Mouse (Mus musculus) erythroblast, embryonic 14.5 days (primary cell): ENCODE measurements around the gene Bud23. TPM values are rescaled to one million over a fixed set of nuclear protein-coding genes. Genes with fewer than 3 reads are reported as not detected.

Experiments used
- H3K27me3 ChIP-seq: 2 replicates; pipeline ENCODE4 v1.6.1; 2012; ENCODE audit warnings: inconsistent platforms; ENCODE audit not compliant: control insufficient read depth
- H3K36me3 ChIP-seq: 2 replicates; pipeline ENCODE4 v1.6.1; 2012; ENCODE audit warnings: mild to moderate bottlenecking, inconsistent platforms; ENCODE audit not compliant: control insufficient read depth
- H3K4me1 ChIP-seq: 2 replicates; pipeline ENCODE4 v1.6.1; 2012; ENCODE audit warnings: inconsistent platforms; ENCODE audit not compliant: control insufficient read depth
- H3K4me3 ChIP-seq: replicated peaks from 2 replicates; pipeline ENCODE3; 2012; ENCODE audit warnings: moderate library complexity, mild to moderate bottlenecking, inconsistent platforms
- H3K9me3 ChIP-seq: 2 replicates; pipeline ENCODE4 v1.6.1; 2012; ENCODE audit warnings: low read length, inconsistent platforms, mixed read lengths; ENCODE audit not compliant: control insufficient read depth
- GATA1 ChIP-seq: IDR thresholded peaks from 2 replicates; pipeline ENCODE4 v1.6.1; 2012; ENCODE audit warnings: low read length, inconsistent platforms, mixed read lengths
- TAL1 ChIP-seq: IDR thresholded peaks from 3 replicates; pipeline ENCODE4 v1.6.1; 2012; ENCODE audit warnings: low read length, inconsistent platforms, mixed read lengths
- polyA plus RNA-seq: library from polyadenylated mRNA; stranded (reverse); fragments of >175 nt; gene quantifications from 2 replicates; pipeline ENCODE4 v1.2.3, GENCODE M21; 2012

Gene Bud23
- polyA plus RNA-seq, 1 experiment: 12.3 TPM

DNA sequence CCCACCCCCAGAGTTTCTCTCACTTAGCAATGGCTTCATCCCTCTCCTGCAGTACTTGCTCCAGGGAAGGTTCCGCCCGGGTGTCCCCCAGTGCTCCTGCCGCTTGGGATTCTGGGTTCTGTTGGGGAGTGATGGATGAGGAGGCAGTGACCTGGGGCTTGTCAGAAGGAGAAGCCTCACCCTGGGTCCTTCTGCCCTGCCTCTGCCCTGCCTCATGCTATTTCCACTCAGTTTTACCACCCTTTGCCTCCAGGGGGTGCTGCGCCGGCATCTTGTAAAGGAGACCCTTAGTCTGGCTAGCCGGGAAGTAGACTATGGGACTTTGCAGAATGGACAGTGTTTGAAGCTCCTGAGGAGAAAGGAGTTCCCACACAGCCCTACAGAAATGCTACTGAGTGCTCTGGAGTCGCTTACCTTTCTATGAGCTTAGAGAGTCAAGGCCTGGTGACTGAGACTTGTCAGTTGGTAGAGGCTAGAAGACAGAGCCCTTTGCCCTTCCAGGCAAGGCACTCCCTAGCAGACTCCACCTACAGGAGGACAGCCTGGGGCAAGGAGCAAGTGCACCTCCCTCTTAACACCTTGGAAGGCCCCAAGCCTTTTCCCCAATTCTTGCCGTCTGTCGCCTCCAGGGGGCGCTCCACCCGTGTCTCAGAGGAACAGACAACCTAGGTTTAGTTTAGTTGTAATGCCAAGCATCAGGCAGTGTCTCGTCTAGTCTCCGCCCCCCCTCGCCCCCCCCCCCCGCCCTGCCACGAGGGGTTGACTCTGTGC is 51.9 kb downstream of the Bud23 start:
- peaks cover 11% of the 10 kb centered on the region for H3K36me3 ChIP-seq
- peaks cover 58% of the 10 kb centered on the region for H3K4me1 ChIP-seq
- peaks cover under 1% of the 10 kb centered on the region; the same call in 1 of the 2 replicates for H3K27me3 ChIP-seq
- H3K9me3 ChIP-seq: no peaks in the 10 kb centered on the region
- TF ChIP-seq TAL1: no peak
- TF ChIP-seq GATA1: no peak
- H3K4me3 ChIP-seq: no peak overlapping the region

- Histone ChIP-seq H3K4me1 (peaks cover 62% of the 10 kb centered on the region), H3K9me3 (no peaks in the 10 kb centered on the region), H3K27me3 (peaks cover 8% of the 10 kb centered on the region; the same call in 1 of the 2 replicates), H3K36me3 (peaks cover 11% of the 10 kb centered on the region), H3K4me3 (peak overlapping the region; percentile 16)
- TF ChIP-seq GATA1 (no peak), TAL1 (no peak)
Observed at GRCm38 (mm10) chr5:135011809-135012613, 52.7 kb downstream of the Bud23 start.

DNA sequence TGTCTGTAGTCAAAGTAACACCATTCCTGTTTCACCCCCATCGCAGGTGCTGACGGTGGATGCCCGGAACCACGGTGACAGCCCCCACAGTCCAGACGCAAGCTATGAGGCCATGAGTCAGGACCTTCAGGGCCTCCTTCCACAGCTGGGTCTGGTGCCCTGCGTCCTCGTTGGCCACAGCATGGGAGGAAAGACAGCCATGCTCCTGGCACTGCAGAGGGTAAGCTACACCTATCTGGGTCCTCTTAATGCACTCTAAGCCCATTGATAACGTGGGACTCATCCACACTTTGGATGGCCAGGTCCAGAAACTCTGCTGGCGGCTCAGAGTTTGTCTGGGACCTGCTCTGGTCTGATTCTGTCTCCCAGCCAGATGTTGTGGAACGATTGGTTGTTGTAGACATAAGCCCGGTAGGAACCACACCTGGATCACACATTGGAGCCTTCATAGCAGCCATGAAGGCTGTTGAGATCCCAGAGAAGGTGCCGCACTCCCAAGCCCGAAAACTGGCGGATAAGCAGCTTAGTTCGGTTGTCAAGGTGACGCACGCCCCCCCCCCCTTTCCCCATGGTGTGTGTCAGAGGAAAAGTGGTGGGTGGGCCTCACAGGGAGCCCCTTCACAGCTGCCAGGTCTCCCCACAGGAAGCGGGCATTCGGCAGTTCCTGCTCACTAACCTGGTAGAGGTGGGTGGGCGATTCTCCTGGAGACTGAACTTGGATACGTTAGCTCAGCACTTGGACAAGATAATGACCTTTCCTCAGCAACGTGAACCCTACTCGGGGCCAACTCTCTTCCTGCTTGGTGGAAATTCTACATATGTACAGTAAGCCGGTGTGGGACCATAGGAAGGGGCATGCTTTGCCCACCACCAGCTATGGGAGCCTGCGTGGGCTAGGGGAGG is 53.7 kb downstream of the Bud23 start:
- H3K4me1 ChIP-seq: peaks cover 62% of the 10 kb centered on the region
- TF ChIP-seq TAL1 (no peak), GATA1 (no peak)
- H3K4me3 ChIP-seq: no peak overlapping the region

GRCm38 (mm10) chr5:135010320-135010709 is 54.4 kb downstream of the Bud23 start:
- H3K4me1 ChIP-seq: peaks cover 59% of the 10 kb centered on the region

More for the DNA sequence above, 53.7 kb downstream of the Bud23 start:
- Histone ChIP-seq H3K9me3 (no peaks in the 10 kb centered on the region), H3K27me3 (peaks cover 11% of the 10 kb centered on the region), H3K36me3 (peaks cover 11% of the 10 kb centered on the region)

DNA sequence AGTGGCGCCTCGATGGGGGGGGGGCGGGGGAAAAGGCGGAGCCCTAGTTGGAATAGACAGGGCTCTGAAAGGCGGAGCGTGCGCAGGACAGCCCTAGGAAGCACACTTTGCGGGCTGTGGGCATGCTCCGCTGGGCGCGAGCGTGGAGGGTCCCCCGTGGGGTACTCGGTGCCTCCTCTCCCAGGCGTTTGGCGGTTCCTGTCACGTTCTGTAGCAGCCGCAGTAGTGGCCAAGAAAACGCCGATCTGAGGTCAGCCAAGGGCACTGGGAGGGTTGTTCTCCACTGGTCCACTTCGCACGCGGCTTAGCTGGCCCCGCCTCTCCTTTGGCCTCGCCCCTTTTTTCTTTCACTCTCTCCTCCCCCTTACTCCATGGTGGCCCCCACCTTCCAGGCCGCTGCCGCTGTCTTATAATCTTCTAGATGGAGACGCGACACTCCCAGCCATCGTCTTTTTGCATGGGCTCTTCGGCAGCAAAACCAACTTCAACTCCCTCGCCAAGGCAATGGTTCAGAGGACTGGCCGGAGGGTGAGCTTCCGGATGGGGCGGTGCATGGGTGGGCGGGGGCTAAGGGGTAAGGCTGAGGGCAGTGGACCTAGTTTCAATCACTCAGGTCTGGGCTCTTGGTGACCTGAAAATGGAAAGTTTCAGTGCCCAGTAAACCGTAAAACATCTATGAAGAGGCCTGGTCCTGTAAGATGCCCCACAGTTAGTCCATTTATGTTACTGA is 55.0 kb downstream of the Bud23 start:
- Histone ChIP-seq H3K27me3 (peaks cover 20% of the 10 kb centered on the region), H3K4me1 (peaks cover 57% of the 10 kb centered on the region), H3K4me3 (peak overlapping the region; percentile 84), H3K9me3 (no peaks in the 10 kb centered on the region), H3K36me3 (peaks cover 11% of the 10 kb centered on the region)
- TF ChIP-seq TAL1 (no peak), GATA1 (no peak)

More at GRCm38 (mm10) chr5:135010320-135010709, 54.4 kb downstream of the Bud23 start:
- Histone ChIP-seq H3K9me3 (no peaks in the 10 kb centered on the region), H3K4me3 (peak overlapping the region; percentile 84), H3K27me3 (peaks cover 15% of the 10 kb centered on the region), H3K36me3 (peaks cover 11% of the 10 kb centered on the region)
- TF ChIP-seq GATA1 (no peak), TAL1 (no peak)

GRCm38 (mm10) chr5:135008671-135009589 is 55.8 kb downstream of the Bud23 start, which contains the start of gene Abhd11:
Gene Abhd11, plus strand, starts transcription at chr5:135009152.
- Histone ChIP-seq H3K9me3 (no peaks in the 10 kb centered on the region), H3K4me1 (peaks cover 57% of the 10 kb centered on the region), H3K36me3 (peaks cover 11% of the 10 kb centered on the region), H3K4me3 (peak within 1 kb of the TSS; percentile 84), H3K27me3 (peaks cover 20% of the 10 kb centered on the region)
- TF ChIP-seq TAL1 (no peak), GATA1 (no peak)

DNA sequence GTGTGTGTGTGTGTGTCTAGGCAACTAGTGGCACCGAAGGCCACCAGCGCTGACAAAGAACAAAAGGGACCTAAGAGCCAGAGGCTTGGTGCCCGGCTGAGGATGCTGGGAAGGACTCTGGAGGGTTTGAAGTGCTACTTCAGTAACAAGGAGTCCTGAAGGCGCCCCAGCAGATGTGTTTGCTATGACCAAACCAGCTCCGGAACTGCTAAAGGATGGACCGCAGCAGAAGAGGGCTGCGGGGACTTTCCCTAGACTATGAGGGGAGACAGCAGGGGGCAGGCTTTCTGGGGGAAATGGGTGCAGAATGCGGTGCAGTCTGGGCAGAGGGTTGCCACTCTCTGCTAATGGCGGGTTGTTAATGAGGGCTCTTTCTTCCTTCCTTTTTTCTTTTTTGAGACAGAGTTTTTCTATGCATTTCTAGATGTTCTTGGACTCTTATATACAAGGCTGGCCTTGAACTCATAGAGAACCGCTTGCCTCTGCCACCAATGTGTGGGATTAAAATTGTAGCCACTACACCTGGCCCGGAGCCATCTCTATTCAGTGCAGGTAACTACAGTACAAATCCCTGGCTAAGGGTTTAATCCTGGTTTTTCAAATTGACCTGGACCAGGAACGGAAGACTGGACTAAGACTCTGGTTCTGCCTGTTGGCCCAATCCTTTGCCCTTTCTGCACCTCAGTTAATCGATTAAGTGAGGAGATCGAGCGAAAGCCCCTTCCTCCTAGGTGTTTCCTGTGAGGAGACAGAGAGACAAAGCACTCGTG is 56.8 kb downstream of the Bud23 start:
- Histone ChIP-seq H3K4me3 (peak overlapping the region; percentile 84), H3K27me3 (peaks cover 20% of the 10 kb centered on the region), H3K36me3 (peaks cover 11% of the 10 kb centered on the region), H3K9me3 (no peaks in the 10 kb centered on the region), H3K4me1 (peaks cover 56% of the 10 kb centered on the region)
- TF ChIP-seq GATA1 (no peak), TAL1 (no peak)

Other genes starting within 250 kb of the Bud23 start
- 0.04 TPM in 1 of 2 replicates, not detected in the other for gene Tmem270, start 158.2 kb downstream of the Bud23 start, polyA plus RNA-seq
- gene Cldn13, start 149.4 kb downstream of the Bud23 start, polyA plus RNA-seq: 5.9 and 6.1 TPM in 2 replicates
- gene Mettl27, start 132.6 kb downstream of the Bud23 start, polyA plus RNA-seq: 5.8 and 6.4 TPM in 2 replicates
- gene Cldn4, start 118.0 kb downstream of the Bud23 start, polyA plus RNA-seq: not detected in 2 replicates
- 0.04 TPM in 1 of 2 replicates, not detected in the other for gene Cldn3, start 78.7 kb downstream of the Bud23 start, polyA plus RNA-seq
- 1.8 and 2.2 TPM in 2 replicates for gene Abhd11, start 55.8 kb downstream of the Bud23 start, polyA plus RNA-seq
- 0.05 and 0.07 TPM in 2 replicates for gene Stx1a, start 41.5 kb downstream of the Bud23 start, polyA plus RNA-seq
- gene Dnajc30, start 757 bp downstream of the Bud23 start, polyA plus RNA-seq: 5.0 and 5.9 TPM in 2 replicates
- not detected in 2 replicates for gene Vps37d, start 13.3 kb upstream of the Bud23 start, polyA plus RNA-seq
- gene Mlxipl, start 24.9 kb upstream of the Bud23 start, polyA plus RNA-seq: 0.03 and 0.06 TPM in 2 replicates
- 0.58 and 0.84 TPM in 2 replicates for gene Tbl2, start 84.7 kb upstream of the Bud23 start, polyA plus RNA-seq
- 9.0 and 9.3 TPM in 2 replicates for gene Bcl7b, start 103.3 kb upstream of the Bud23 start, polyA plus RNA-seq
- 2.5 and 2.8 TPM in 2 replicates for gene Baz1b, start 122.3 kb upstream of the Bud23 start, polyA plus RNA-seq
- 0.01 TPM in 1 of 2 replicates, not detected in the other for gene Fzd9, start 186.3 kb upstream of the Bud23 start, polyA plus RNA-seq